Mouse (Mus musculus): Measurements from ENCODE around the gene Ltf. TPM values are rescaled to one million over a fixed set of nuclear protein-coding genes. Genes with fewer than 3 reads are reported as not detected.
A peak's percentile ranks its signal among the peaks of the same experiment; 100 is the strongest.

The Ltf gene
- polyA plus RNA-seq, 1 experiment from 2014 or later: 11.3 TPM

- DNase-seq (ENCODE audit: low spot score) (no peak), ATAC-seq (no peak)
- WGBS: 42% methylated on average over 3 of the region's 3 CpGs
- Histone ChIP-seq H3K27me3 (replicated peaks; ENCODE audit: insufficient read depth, low read length) (no peaks in the 10 kb centered on the region), H3K9me3 (ENCODE audit: low read length) (no peaks in the 10 kb centered on the region), H3K36me3 (ENCODE audit: insufficient read depth, low read length) (no peaks in the 10 kb centered on the region), H3K4me1 (ENCODE audit: insufficient read depth, low read depth, low read length) (no peaks in the 10 kb centered on the region; the same call in 1 of the 2 replicates), H3K4me3 (ENCODE audit: low read depth, low read length) (no peak overlapping the region), H3K9ac (replicated peaks; ENCODE audit: low read depth) (no peak overlapping the region), H3K27ac (ENCODE audit: low read length) (no peak overlapping the region), H3K4me2 (replicated peaks; ENCODE audit: low read depth, low read length) (no peak overlapping the region)
- TF ChIP-seq EP300 (IDR thresholded peaks at IDR 0.05) (no peak), CTCF (IDR thresholded peaks at IDR 0.05) (no peak)
These were observed 9.3 kb upstream of the Ltf start for GRCm38 (mm10) chr9:111009763-111010162.

- H3K27me3 ChIP-seq (replicated peaks; ENCODE audit: insufficient read depth, low read length): no peaks in the 10 kb centered on the region
- H3K27ac ChIP-seq (ENCODE audit: low read length): peak overlapping the region; percentile 58; the same call in 1 of the 2 replicates
- no peaks in the 10 kb centered on the region for H3K36me3 ChIP-seq (ENCODE audit: insufficient read depth, low read length)
- ATAC-seq (peak; percentile 71), DNase-seq (ENCODE audit: low spot score) (peak; percentile 26)
- 55% methylated on average over 8 of the region's 9 CpGs for WGBS
- no peak overlapping the region for H3K4me2 ChIP-seq (replicated peaks; ENCODE audit: low read depth, low read length)
- no peak overlapping the region for H3K9ac ChIP-seq (replicated peaks; ENCODE audit: low read depth)
- no peaks in the 10 kb centered on the region for H3K9me3 ChIP-seq (ENCODE audit: low read length)
- no peaks in the 10 kb centered on the region; the same call in 1 of the 2 replicates for H3K4me1 ChIP-seq (ENCODE audit: insufficient read depth, low read depth, low read length)
- no peak overlapping the region for H3K4me3 ChIP-seq (ENCODE audit: low read depth, low read length)
- no peak for TF ChIP-seq EP300 (IDR thresholded peaks at IDR 0.05)
- no peak for TF ChIP-seq CTCF (IDR thresholded peaks at IDR 0.05)
These were observed 7.5 kb upstream of the Ltf start for GRCm38 (mm10) chr9:111011550-111011949.

- Histone ChIP-seq H3K4me2 (replicated peaks; ENCODE audit: low read depth, low read length) (no peak overlapping the region), H3K4me1 (ENCODE audit: insufficient read depth, low read depth, low read length) (no peaks in the 10 kb centered on the region; the same call in 1 of the 2 replicates), H3K27ac (ENCODE audit: low read length) (peak overlapping the region; percentile 58; the same call in 1 of the 2 replicates), H3K4me3 (ENCODE audit: low read depth, low read length) (no peak overlapping the region), H3K27me3 (replicated peaks; ENCODE audit: insufficient read depth, low read length) (no peaks in the 10 kb centered on the region), H3K36me3 (ENCODE audit: insufficient read depth, low read length) (no peaks in the 10 kb centered on the region), H3K9ac (replicated peaks; ENCODE audit: low read depth) (no peak overlapping the region), H3K9me3 (ENCODE audit: low read length) (no peaks in the 10 kb centered on the region)
- DNase-seq (ENCODE audit: low spot score) (peak; percentile 42), ATAC-seq (peak; percentile 77)
- WGBS: 61% methylated on average over 3 of the region's 3 CpGs
- TF ChIP-seq EP300 (IDR thresholded peaks at IDR 0.05) (peak; percentile 31; the same call in 1 of the 2 replicates), CTCF (IDR thresholded peaks at IDR 0.05) (no peak)
These were observed 7.0 kb upstream of the Ltf start for GRCm38 (mm10) chr9:111012041-111012440.

GRCm38 (mm10) chr9:111015658-111016057 is 3.4 kb upstream of the Ltf start:
- Histone ChIP-seq H3K4me2 (replicated peaks; ENCODE audit: low read depth, low read length) (no peak overlapping the region), H3K36me3 (ENCODE audit: insufficient read depth, low read length) (no peaks in the 10 kb centered on the region), H3K4me3 (ENCODE audit: low read depth, low read length) (no peak overlapping the region), H3K9me3 (ENCODE audit: low read length) (no peaks in the 10 kb centered on the region), H3K27me3 (replicated peaks; ENCODE audit: insufficient read depth, low read length) (no peaks in the 10 kb centered on the region), H3K27ac (ENCODE audit: low read length) (no peak overlapping the region), H3K9ac (replicated peaks; ENCODE audit: low read depth) (no peak overlapping the region), H3K4me1 (ENCODE audit: insufficient read depth, low read depth, low read length) (peaks cover 4% of the 10 kb centered on the region; the same call in 1 of the 2 replicates)
- ATAC-seq (no peak), DNase-seq (ENCODE audit: low spot score) (no peak)
- 86% methylated on average over 4 of the region's 4 CpGs for WGBS
- TF ChIP-seq EP300 (IDR thresholded peaks at IDR 0.05) (no peak), CTCF (IDR thresholded peaks at IDR 0.05) (peak; percentile 34; the same call in 1 of the 2 replicates)

GRCm38 (mm10) chr9:111026791-111027190 is 7.7 kb downstream of the Ltf start:
- Histone ChIP-seq H3K4me2 (replicated peaks; ENCODE audit: low read depth, low read length) (no peak overlapping the region), H3K9me3 (ENCODE audit: low read length) (no peaks in the 10 kb centered on the region), H3K4me3 (ENCODE audit: low read depth, low read length) (no peak overlapping the region), H3K9ac (replicated peaks; ENCODE audit: low read depth) (no peak overlapping the region), H3K27me3 (replicated peaks; ENCODE audit: insufficient read depth, low read length) (no peaks in the 10 kb centered on the region), H3K27ac (ENCODE audit: low read length) (no peak overlapping the region), H3K4me1 (ENCODE audit: insufficient read depth, low read depth, low read length) (no peaks in the 10 kb centered on the region), H3K36me3 (ENCODE audit: insufficient read depth, low read length) (no peaks in the 10 kb centered on the region)
- 85% methylated on average over 10 of the region's 10 CpGs for WGBS
- no peak for DNase-seq (ENCODE audit: low spot score)
- ATAC-seq: no peak
- TF ChIP-seq CTCF (IDR thresholded peaks at IDR 0.05) (no peak), EP300 (IDR thresholded peaks at IDR 0.05) (no peak)

GRCm38 (mm10) chr9:111033717-111034116 is 14.6 kb downstream of the Ltf start:
- WGBS: 84% methylated on average over 4 of the region's 4 CpGs
- Histone ChIP-seq H3K4me1 (ENCODE audit: insufficient read depth, low read depth, low read length) (no peaks in the 10 kb centered on the region), H3K9ac (replicated peaks; ENCODE audit: low read depth) (no peak overlapping the region)

GRCm38 (mm10) chr9:111039966-111040365 is 20.9 kb downstream of the Ltf start:
- 48% methylated on average over 4 of the region's 4 CpGs for WGBS
- no peak overlapping the region for H3K4me3 ChIP-seq (ENCODE audit: low read depth, low read length)
- no peaks in the 10 kb centered on the region for H3K27me3 ChIP-seq (replicated peaks; ENCODE audit: insufficient read depth, low read length)
- H3K36me3 ChIP-seq (ENCODE audit: insufficient read depth, low read length): no peaks in the 10 kb centered on the region
- TF ChIP-seq CTCF (IDR thresholded peaks at IDR 0.05): no peak
- no peak for TF ChIP-seq EP300 (IDR thresholded peaks at IDR 0.05)
- no peak overlapping the region for H3K4me2 ChIP-seq (replicated peaks; ENCODE audit: low read depth, low read length)
- H3K27ac ChIP-seq (ENCODE audit: low read length): no peak overlapping the region
- H3K4me1 ChIP-seq (ENCODE audit: insufficient read depth, low read depth, low read length): no peaks in the 10 kb centered on the region
- H3K9ac ChIP-seq (replicated peaks; ENCODE audit: low read depth): no peak overlapping the region
- no peaks in the 10 kb centered on the region for H3K9me3 ChIP-seq (ENCODE audit: low read length)
- ATAC-seq (no peak), DNase-seq (ENCODE audit: low spot score) (no peak)

More at GRCm38 (mm10) chr9:111033717-111034116, 14.6 kb downstream of the Ltf start:
- H3K27me3 ChIP-seq (replicated peaks; ENCODE audit: insufficient read depth, low read length): no peaks in the 10 kb centered on the region
- H3K27ac ChIP-seq (ENCODE audit: low read length): no peak overlapping the region
- DNase-seq (ENCODE audit: low spot score) (no peak), ATAC-seq (no peak)
- H3K36me3 ChIP-seq (ENCODE audit: insufficient read depth, low read length): no peaks in the 10 kb centered on the region
- TF ChIP-seq EP300 (IDR thresholded peaks at IDR 0.05) (no peak), CTCF (IDR thresholded peaks at IDR 0.05) (no peak)
- H3K9me3 ChIP-seq (ENCODE audit: low read length): no peaks in the 10 kb centered on the region
- H3K4me2 ChIP-seq (replicated peaks; ENCODE audit: low read depth, low read length): no peak overlapping the region
- H3K4me3 ChIP-seq (ENCODE audit: low read depth, low read length): no peak overlapping the region
